ENCODE assay signal across 34 mouse cellular contexts in the genomic region with DNA sequence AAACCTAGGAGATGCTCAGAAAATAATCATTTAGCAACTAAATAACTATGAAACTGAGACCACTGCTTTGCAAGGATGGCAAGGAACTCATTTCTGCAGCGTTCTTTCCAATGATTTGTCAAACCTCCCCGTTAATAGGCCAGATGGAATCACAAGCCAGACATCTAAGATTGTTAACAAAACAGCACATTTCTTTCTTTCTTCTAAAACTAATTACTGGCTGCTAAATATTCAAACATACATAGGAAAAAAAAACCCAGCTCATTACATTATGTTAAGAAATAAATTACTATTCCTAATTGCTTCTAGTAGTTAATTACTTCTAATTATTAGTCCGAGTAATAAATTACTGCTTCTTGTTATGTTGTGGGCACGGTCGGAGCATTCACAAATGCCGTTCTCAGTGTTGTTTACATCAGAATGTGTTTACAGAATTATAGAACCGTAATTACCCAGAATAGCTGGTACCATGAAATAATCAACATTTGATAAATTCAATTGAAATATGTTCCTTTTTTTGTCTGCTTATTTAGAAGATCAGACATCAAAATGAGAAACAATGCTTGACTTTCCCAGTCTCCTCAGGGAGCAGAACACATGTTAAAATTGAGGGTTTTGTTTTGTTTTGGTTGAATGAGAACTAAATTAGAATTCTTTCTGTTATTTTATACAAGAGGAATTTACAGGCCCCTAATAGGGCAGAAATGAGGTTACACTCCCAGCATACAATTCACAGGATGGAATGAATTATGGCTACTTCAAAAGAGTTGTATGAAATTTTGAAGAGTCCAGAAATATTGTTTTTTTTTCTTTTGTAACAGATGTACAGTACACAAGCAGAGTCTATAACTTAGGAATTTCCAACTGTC. TPM values are rescaled to one million over a fixed set of nuclear protein-coding genes. Genes with fewer than 3 reads are reported as not detected.
A peak's percentile ranks its signal among the peaks of the same experiment; 100 is the strongest.
DNase-seq lines count a peak whose midpoint lies in the region; ATAC-seq and TF ChIP-seq lines count a peak whose summit lies in the region.
"Had no signal": no experiment of that assay in that cellular context is flagged by ENCODE, and none has a peak within 500 bp of the region (broad histone marks: within the 10 kb centered on the region; RNA-seq: fewer than 3 reads in every experiment).

No protein-coding gene starts in this region.

- no peaks in the 10 kb centered on the region; the same call in 1 of the 2 replicates for H3K27me3 ChIP-seq in forebrain, embryonic 15.5 days
- no peaks in the 10 kb centered on the region for H3K27me3 ChIP-seq in forebrain, embryonic 11.5 days (ENCODE audit: control insufficient read depth, insufficient read depth, low read length)
- 0 out of 2 replicates have a peak, but pooled peaks cover 6% of the 10 kb centered on the region for H3K27me3 ChIP-seq in forebrain, postnatal 0 days (ENCODE audit: insufficient read depth, low read length)
- H3K27me3 ChIP-seq in liver, postnatal 0 days (ENCODE audit: insufficient read depth, low read length): no peaks in the 10 kb centered on the region
- H3K27me3 ChIP-seq: embryonic facial prominence, embryonic 13.5 days; heart, embryonic 13.5 days had no signal

- no peaks in the 10 kb centered on the region for H3K9me3 ChIP-seq in forebrain, embryonic 15.5 days
- H3K9me3 ChIP-seq in forebrain, embryonic 11.5 days (ENCODE audit: control insufficient read depth, low read length): no peaks in the 10 kb centered on the region
- no peaks in the 10 kb centered on the region for H3K9me3 ChIP-seq in forebrain, postnatal 0 days (ENCODE audit: low read length)
- H3K9me3 ChIP-seq in liver, postnatal 0 days (ENCODE audit: low read length): no peaks in the 10 kb centered on the region
- H3K9me3 ChIP-seq: embryonic facial prominence, embryonic 10.5 days; embryonic facial prominence, embryonic 13.5 days; heart, embryonic 10.5 days had no signal

- no peak for DNase-seq in forebrain, embryonic 11.5 days (ENCODE audit: low spot score)
- DNase-seq in Muller cell, postnatal 12 days (ENCODE audit: inconsistent ontology term): peak; percentile 40
- peak; percentile 84 for DNase-seq in brain, embryonic 14.5 days (ENCODE audit: low read depth)
- peak; percentile 32 for DNase-seq in forebrain, postnatal 0 days
- no peak for DNase-seq in cerebellum, adult 11-12 months
- no peak for DNase-seq in liver, postnatal 0 days
- DNase-seq: adrenal gland, adult 8-10 months; adrenal gland, postnatal 25 days; cerebellum, adult 8-10 months; cerebellum, postnatal 10 days; cerebellum, postnatal 36 days; gastrocnemius, postnatal 25 days; heart, adult 2 months; heart, postnatal 14 days; heart, postnatal 4 days; kidney, adult 18-20 months had no signal

- TF ChIP-seq POLR2A in brain, embryonic 14.5 days (IDR thresholded peaks at IDR 0.05; ENCODE audit: borderline replicate concordance, extremely low read depth, insufficient read depth, insufficient read length, poor library complexity, severe bottlenecking): no peak

- peak; percentile 66 for ATAC-seq in forebrain, embryonic 15.5 days (replicated peaks)
- no peak for ATAC-seq in forebrain, embryonic 11.5 days (replicated peaks; ENCODE audit: low FRiP score)
- no peak; the same call in 1 of the 2 replicates for ATAC-seq in forebrain, postnatal 0 days
- no peak for ATAC-seq in liver, postnatal 0 days
- ATAC-seq: activated CD4-positive, CD25-positive, alpha-beta regulatory T cell, adult 4 months; CD4-positive, CD25-positive, alpha-beta regulatory T cell, adult 4 months; hindbrain, postnatal 0 days; inflammation-experienced regulatory T-cells, adult 6 months; intestine, embryonic 16.5 days had no signal

- no peaks in the 10 kb centered on the region for H3K36me3 ChIP-seq in forebrain, embryonic 15.5 days
- H3K36me3 ChIP-seq in forebrain, embryonic 11.5 days (ENCODE audit: control insufficient read depth, insufficient read depth, low read length): no peaks in the 10 kb centered on the region
- H3K36me3 ChIP-seq in forebrain, postnatal 0 days (ENCODE audit: insufficient read depth): no peaks in the 10 kb centered on the region
- H3K36me3 ChIP-seq in liver, postnatal 0 days (replicated peaks; ENCODE audit: insufficient read depth, low read length): no peaks in the 10 kb centered on the region
- H3K36me3 ChIP-seq: embryonic facial prominence, embryonic 10.5 days; embryonic facial prominence, embryonic 13.5 days; heart, embryonic 10.5 days; heart, embryonic 13.5 days had no signal

- H3K27ac ChIP-seq in forebrain, embryonic 15.5 days (replicated peaks): peak overlapping the region; percentile 46
- H3K27ac ChIP-seq in forebrain, embryonic 11.5 days (ENCODE audit: low read depth, low read length): no peak overlapping the region
- no peak overlapping the region for H3K27ac ChIP-seq in forebrain, postnatal 0 days (ENCODE audit: low read depth, low read length)
- H3K27ac ChIP-seq in liver, postnatal 0 days (ENCODE audit: low read depth): no peak overlapping the region
- H3K27ac ChIP-seq: embryonic facial prominence, embryonic 10.5 days; embryonic facial prominence, embryonic 13.5 days; heart, adult 2 months; heart, embryonic 10.5 days; heart, embryonic 13.5 days; hindbrain, embryonic 14.5 days; hindbrain, postnatal 0 days had no signal

- no peak overlapping the region for H3K4me2 ChIP-seq in forebrain, embryonic 15.5 days (replicated peaks)
- no peak overlapping the region for H3K4me2 ChIP-seq in forebrain, embryonic 11.5 days (ENCODE audit: low read depth, low read length, severe bottlenecking)
- H3K4me2 ChIP-seq in forebrain, postnatal 0 days (ENCODE audit: low read depth): no peak overlapping the region
- no peak overlapping the region for H3K4me2 ChIP-seq in liver, postnatal 0 days (ENCODE audit: low read depth, low read length)
- H3K4me2 ChIP-seq: embryonic facial prominence, embryonic 13.5 days; heart, embryonic 13.5 days; hindbrain, embryonic 14.5 days had no signal

- no peak for TF ChIP-seq CTCF in brain, embryonic 14.5 days (IDR thresholded peaks at IDR 0.05; ENCODE audit: borderline replicate concordance, extremely low read depth, insufficient read depth, insufficient read length)
- no peak for TF ChIP-seq CTCF in forebrain, postnatal 0 days (IDR thresholded peaks at IDR 0.05; ENCODE audit: low read depth)
- no peak for TF ChIP-seq CTCF in liver, postnatal 0 days (IDR thresholded peaks at IDR 0.05; ENCODE audit: low read depth)

- H3K4me1 ChIP-seq in forebrain, embryonic 15.5 days: peaks cover 18% of the 10 kb centered on the region
- no peaks in the 10 kb centered on the region for H3K4me1 ChIP-seq in forebrain, embryonic 11.5 days (replicated peaks; ENCODE audit: control insufficient read depth, insufficient read depth, low read length)
- no peaks in the 10 kb centered on the region for H3K4me1 ChIP-seq in forebrain, postnatal 0 days (ENCODE audit: insufficient read depth)
- no peaks in the 10 kb centered on the region for H3K4me1 ChIP-seq in liver, postnatal 0 days (ENCODE audit: insufficient read depth)
- H3K4me1 ChIP-seq: heart, embryonic 10.5 days had no signal

- H3K9ac ChIP-seq in forebrain, embryonic 15.5 days (replicated peaks): no peak overlapping the region
- no peak overlapping the region for H3K9ac ChIP-seq in forebrain, embryonic 11.5 days (ENCODE audit: low read length)
- no peak overlapping the region for H3K9ac ChIP-seq in forebrain, postnatal 0 days
- H3K9ac ChIP-seq in liver, postnatal 0 days (replicated peaks): no peak overlapping the region
- H3K9ac ChIP-seq: embryonic facial prominence, embryonic 13.5 days; heart, embryonic 13.5 days; hindbrain, embryonic 14.5 days had no signal

- H3K4me3 ChIP-seq in forebrain, embryonic 15.5 days: no peak overlapping the region
- H3K4me3 ChIP-seq in forebrain, embryonic 11.5 days (ENCODE audit: low read depth, low read length): no peak overlapping the region
- no peak overlapping the region for H3K4me3 ChIP-seq in forebrain, postnatal 0 days (ENCODE audit: low read depth, low read length)
- H3K4me3 ChIP-seq in liver, postnatal 0 days (ENCODE audit: low read depth, low read length): no peak overlapping the region
- H3K4me3 ChIP-seq: embryonic facial prominence, embryonic 10.5 days; embryonic facial prominence, embryonic 13.5 days; heart, adult 2 months; heart, embryonic 10.5 days; heart, embryonic 13.5 days had no signal

- TF ChIP-seq EP300 in liver, postnatal 0 days (IDR thresholded peaks at IDR 0.05; ENCODE audit: low read depth): no peak

- 10% methylated on average over 7 of the region's 7 CpGs for WGBS in forebrain, embryonic 15.5 days
- WGBS in forebrain, embryonic 11.5 days: 62% methylated on average over 7 of the region's 7 CpGs
- 22% methylated on average over 7 of the region's 7 CpGs for WGBS in forebrain, postnatal 0 days
- 84% methylated on average over 7 of the region's 7 CpGs for WGBS in liver, postnatal 0 days (ENCODE audit: insufficient replicate concordance)

RNA-seq across cellular contexts. Expression of a gene that starts 42.5 kb away (rescaled TPM):
- polyA plus RNA-seq in forebrain, embryonic 15.5 days (2015; fragmentation: Nextera tagmentation; extraction: Ambion mirVana): not detected in 2 replicates
- not detected in 2 replicates for polyA plus RNA-seq in forebrain, embryonic 11.5 days (2014; fragmentation: Nextera tagmentation; extraction: Ambion mirVana)
- polyA plus RNA-seq in brain, embryonic 14.5 days (2012; rRNA removed): not detected in 2 replicates
- not detected in 2 replicates for total RNA-seq in forebrain, postnatal 0 days (2014; rRNA removed)
- not detected in 2 replicates for polyA plus RNA-seq in forebrain, postnatal 0 days (2015; fragmentation: Nextera tagmentation; extraction: Ambion mirVana)
- not detected in 2 replicates for polyA plus RNA-seq in liver, postnatal 0 days (2015; fragmentation: Nextera tagmentation; extraction: Ambion mirVana)
- total RNA-seq: adrenal gland, adult 8-10 months; adrenal gland, postnatal 25 days; gastrocnemius, adult 8-10 months; gastrocnemius, postnatal 25 days; heart, adult 2 months; heart, postnatal 14 days; heart, postnatal 4 days; hindbrain, postnatal 0 days; MEL had no signal
- polyA plus RNA-seq: activated CD4-positive, CD25-positive, alpha-beta regulatory T cell, adult 4 months; C2C12; CD4-positive, CD25-positive, alpha-beta regulatory T cell, adult 4 months; cortical plate, adult 2 months; embryonic facial prominence, embryonic 10.5 days; embryonic facial prominence, embryonic 13.5 days; gonadal fat pad, adult 2 months; heart, adult 2 months; heart, embryonic 10.5 days; heart, embryonic 13.5 days; heart, embryonic 16.5 days; hindbrain, embryonic 11.5 days; hindbrain, embryonic 14.5 days; hindbrain, postnatal 0 days; inflammation-experienced regulatory T-cells, adult 6 months; intestine, embryonic 16.5 days had no signal

Comparison
In these comparisons a context has a peak if more than half of its experiments do, and no peak if none do; other contexts are left out.
1. DNase-seq: peak in Muller cell, postnatal 12 days (single experiment), brain, embryonic 14.5 days (single experiment) and forebrain, postnatal 0 days (single experiment); none in forebrain, embryonic 11.5 days (single experiment), cerebellum, adult 11-12 months (single experiment) and liver, postnatal 0 days (single experiment).